Mouse (Mus musculus) brain, embryonic 14.5 days (tissue): ENCODE measurements at regions not wholly inside any gene's neighbourhood (a gene's known extent, or its start where the extent isn't known, plus 50 kb on each side); places are given as distances from the start of the nearest gene placed in this dataset.

Source experiments
- CTCF ChIP-seq: fragments of 200-500 bp; IDR thresholded peaks from 2 replicates; pipeline ENCODE4 v1.5.1; 2012; ENCODE audit warnings: inconsistent platforms, mild to moderate bottlenecking, moderate library complexity, borderline replicate concordance; ENCODE audit not compliant: insufficient read depth, insufficient read length; ENCODE audit errors: extremely low read depth
- POLR2A ChIP-seq: fragments of 200-500 bp; IDR thresholded peaks from 2 replicates; pipeline ENCODE4 v1.6.1; 2012; ENCODE audit warnings: mild to moderate bottlenecking, inconsistent platforms, borderline replicate concordance; ENCODE audit not compliant: poor library complexity, insufficient read depth, insufficient read length, severe bottlenecking; ENCODE audit errors: extremely low read depth

- TF ChIP-seq CTCF (no peak), POLR2A (no peak)
Measured at GRCm38 (mm10) chr8:23553565-23554473, 1142.7 kb downstream of the Mrps31 start.
